Mouse (Mus musculus) WW6 (cell line): Measurements from ENCODE around the gene Prss35.

Experiments
- DNase-seq: peaks from one replicate; pipeline ENCODE4 v3.0.0-alpha.2; 2013; ENCODE audit warnings: low read depth, low spot score

Gene Prss35

DNA sequence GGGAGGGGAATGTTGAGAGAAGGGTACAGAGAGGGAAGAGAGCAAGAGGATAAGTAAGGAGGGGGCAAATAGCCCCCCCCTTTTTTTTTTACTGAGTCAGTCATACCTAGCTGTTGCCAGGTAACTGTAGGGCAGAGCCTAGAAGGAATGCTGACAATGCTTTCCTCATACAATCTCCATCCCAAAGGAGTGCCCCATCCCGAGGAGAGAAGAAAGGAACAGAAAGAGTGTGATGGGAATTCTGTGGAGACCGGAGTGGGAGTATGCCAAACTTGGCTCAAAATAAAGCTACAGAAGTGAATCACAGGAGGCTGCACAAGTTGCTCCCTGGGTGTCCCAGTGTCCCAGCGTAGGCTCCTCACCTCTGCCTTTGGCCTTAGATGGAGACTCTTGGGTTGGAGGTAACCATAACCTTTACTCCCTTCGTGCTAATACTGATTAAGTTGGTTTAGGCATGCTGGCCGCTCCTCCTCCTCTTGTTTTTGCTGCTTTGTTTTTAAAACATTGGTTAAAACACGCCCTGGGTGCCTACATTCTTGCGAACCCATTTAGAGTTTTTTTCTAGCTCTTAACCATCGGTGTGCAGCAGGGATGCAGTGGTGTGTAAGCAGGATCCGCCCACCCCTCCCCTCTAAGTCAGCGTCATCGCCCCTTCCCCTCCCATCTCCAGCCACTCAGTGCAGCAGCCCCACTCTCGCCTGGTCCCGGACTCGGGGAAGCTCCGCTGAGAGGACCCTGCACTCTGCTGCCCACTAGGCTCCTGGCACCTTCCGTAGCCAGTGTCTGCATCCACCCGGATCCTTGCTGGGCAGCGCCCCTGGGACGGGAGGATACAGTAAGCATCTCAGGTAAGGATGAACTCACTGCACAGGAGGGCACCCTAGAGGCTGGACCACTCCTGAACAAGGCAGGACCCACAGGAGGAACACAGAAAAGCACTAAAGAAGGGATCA lies at the start of gene Prss35:
TSS of gene Prss35 (plus strand) at position 691 of the 953 bp plus-strand sequence.
- DNase-seq = no peak

- no peak for DNase-seq
These were observed 49.5 kb upstream of the Prss35 start for GRCm38 (mm10) chr9:86693935-86694334.

DNA sequence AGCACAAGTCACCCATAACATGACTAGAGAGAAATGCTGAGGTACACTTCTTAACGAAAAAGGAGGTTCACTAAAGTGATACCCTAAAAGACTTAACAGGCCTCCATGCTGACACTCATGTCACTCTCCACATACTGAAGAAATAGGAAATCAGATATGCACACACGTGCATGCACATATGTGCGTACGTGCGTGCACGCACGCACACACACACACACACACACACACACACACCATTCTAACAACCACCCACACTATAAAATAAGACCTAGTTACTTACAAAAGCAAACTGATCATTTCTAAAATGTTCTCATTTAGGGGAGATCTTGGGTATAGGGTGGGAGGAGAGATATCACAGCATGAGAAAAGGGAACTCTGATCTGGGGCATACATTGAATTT lies 48.8 kb upstream of the Prss35 start:
- no peak for DNase-seq

GRCm38 (mm10) chr9:86695199-86695817 lies 48.1 kb upstream of the Prss35 start:
- DNase-seq = no peak

- no peak for DNase-seq
These were observed 47.6 kb upstream of the Prss35 start, which contains the start of gene Me1 for GRCm38 (mm10) chr9:86695818-86696261. TSS of gene Me1 (minus strand) at chr9:86695953.

GRCm38 (mm10) chr9:86701264-86701663 lies 42.2 kb upstream of the Prss35 start:
- no peak for DNase-seq

DNA sequence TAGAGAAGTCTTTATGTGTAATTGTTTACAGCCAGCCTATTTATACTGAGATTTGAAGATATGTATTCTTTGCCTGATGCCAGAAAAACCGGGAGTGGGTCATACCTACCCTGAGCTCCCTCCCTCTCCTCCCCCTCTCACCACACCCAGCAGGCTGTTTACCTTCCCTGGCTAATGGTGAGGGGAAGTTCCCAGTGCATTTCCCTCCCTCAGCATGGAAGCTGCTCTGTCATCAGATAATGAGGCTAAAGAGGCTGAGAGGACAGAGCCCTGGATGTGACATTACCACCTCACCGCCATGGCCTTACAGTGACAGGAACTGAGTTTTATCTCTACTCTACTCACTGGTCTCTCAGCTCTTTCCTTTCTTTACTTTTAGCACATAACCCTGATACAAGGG lies 41.6 kb upstream of the Prss35 start:
- DNase-seq = no peak

DNA sequence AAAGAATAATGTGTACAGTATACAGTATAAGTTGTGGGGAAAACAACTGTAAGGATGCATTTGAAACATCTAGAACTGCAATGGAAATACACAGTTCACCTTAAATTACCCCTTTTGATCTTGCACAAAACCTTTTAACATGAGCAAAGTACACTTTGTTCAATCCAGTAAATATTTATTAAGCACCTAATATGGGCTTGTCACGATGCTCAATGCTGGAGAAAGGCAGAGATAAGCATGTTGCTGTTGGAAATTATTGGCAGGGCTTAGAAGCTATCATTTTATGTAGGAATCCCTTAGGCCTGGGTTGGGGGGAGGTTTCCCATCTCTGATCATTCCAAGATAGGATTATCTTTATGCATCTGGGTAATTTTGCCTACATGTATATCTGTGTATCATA lies 36.0 kb upstream of the Prss35 start:
- no peak for DNase-seq

- no peak for DNase-seq
These were observed 34.5 kb upstream of the Prss35 start for GRCm38 (mm10) chr9:86708921-86709320.

GRCm38 (mm10) chr9:86710091-86710634 lies 33.3 kb upstream of the Prss35 start:
- DNase-seq = no peak

- DNase-seq = no peak
These were observed 30.8 kb upstream of the Prss35 start for GRCm38 (mm10) chr9:86712648-86713047.

DNA sequence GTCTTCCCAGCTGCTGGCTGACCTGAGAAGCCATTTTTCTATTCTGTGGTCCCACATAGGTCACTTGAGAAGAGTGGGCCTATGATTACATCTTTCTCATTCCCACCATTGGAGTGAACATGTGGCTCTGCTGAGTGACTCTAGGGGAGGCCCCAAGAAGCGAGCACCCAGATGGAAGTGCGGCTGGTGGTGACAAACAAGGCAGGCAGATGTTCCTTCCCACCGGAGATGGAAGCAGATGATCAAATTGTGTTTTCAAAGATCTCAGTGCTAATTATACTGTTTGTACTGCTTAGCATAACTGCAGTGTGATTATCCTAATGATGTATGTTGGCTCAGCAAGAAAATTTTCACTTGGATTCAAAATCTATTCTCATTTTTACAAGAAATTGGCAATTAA lies 29.4 kb upstream of the Prss35 start:
- DNase-seq = no peak

- no peak for DNase-seq
These were observed 26.9 kb upstream of the Prss35 start for GRCm38 (mm10) chr9:86716540-86716939.

DNA sequence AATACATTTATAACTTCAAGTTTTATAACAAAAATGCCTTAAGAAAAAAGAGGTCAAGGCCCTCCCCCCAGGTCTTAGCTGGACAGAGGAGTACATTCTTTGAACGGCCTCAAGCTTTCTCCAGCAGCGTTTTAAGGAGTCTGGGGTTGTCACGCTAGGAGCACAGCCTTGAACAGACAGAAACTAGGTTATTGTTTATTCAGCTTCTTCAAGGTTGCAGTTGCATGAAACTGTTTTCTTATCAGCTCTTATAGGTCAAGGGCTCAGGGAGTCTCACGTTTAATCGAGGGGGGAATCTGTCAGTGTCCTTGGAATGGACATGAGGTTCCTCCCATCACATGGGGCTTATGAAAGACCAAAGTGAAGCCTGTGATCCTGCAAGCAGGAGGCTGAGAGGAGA lies 26.3 kb upstream of the Prss35 start:
- no peak for DNase-seq

DNA sequence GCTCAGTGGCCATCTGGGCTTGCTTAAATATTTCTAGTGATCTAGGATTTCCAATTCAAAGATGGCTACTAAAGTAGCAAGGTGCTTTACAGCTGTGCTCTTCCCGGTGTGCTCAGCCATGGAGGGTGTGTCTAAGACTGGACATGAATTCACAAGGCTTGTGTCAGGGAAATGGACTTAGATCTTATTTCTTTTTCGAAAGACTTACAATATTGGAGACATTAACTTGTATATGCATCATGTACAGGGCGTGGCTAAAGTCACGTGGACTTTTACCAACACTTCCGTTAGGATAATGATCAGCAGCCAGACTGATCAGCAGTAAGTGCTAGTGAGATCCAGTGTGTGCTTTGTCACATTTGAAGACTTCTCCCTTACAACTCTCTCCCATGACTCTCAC lies 23.2 kb upstream of the Prss35 start:
- DNase-seq = no peak

DNA sequence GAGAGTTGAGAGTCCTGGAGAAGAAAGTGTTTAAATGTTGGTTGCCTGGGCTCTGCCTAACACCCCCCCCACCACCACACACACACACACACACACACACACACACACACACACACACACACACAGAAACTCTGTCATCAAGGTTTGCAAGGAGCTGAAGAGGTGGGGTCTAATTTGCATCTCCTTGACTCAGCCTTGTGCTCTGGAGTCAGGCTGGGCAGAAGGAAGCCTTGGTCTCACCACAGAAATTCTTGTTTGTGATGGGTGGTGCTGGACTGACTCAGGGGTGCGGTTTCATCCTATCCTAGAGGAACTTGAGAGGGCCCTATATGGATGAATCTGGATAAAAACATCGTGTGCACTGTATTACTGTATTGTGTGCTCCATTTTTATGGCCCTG lies 22.7 kb upstream of the Prss35 start:
- DNase-seq = no peak

DNA sequence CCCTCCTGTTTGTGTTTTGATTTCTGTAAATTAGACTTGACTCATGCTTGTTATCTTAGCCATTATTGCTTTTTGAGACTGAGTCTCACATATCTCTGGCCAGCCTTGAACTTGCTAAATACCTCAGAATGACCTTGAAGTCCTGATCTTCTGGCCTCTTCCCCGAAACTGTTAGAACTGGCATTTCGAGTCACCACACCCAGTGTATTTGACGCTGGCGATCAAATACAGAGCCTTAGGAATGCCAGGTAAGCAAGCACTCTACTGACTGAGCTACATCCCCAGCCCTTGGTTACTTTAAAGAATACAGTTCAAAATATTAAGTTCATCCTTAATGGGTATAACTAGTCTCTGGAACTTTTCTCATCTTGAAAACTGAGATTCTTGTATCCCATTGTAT lies 18.4 kb upstream of the Prss35 start:
- DNase-seq = no peak

DNA sequence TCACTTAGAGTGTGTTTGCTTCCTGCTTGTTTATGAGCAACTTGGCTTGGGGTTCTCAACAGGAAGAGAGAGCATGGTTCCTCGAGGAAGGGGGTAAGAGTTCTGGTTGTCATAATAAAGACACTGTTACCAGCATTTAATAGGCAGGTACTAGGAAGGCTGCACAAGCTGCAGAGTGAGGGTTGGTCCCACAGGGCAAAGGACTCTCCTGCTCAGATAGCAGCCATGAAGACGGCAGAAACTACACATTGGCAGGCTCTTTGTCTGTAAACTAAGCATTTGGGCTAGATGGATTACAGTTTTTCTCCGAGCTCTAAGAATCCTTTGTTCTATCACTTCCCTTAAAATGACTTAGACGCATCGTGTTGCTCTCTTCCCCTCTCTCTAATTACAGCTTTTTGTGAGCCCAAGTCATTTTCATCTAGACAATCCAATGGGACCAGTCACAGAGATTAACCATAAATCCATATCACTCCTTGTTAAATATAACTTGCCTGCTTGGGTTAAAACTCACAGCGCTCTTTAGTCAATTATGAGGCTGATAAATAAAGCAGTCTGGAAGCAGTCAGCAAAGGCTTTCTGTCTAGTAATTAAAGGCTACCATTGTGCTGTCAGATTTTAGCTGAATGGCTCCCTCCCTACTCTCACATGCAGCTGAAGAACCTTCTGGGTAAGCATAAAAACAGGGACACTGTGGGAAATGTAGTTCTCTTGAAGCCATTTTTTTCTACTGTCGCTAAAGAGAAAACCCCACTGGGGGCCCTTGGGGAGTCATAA lies 17.7 kb upstream of the Prss35 start:
- no peak for DNase-seq

DNA sequence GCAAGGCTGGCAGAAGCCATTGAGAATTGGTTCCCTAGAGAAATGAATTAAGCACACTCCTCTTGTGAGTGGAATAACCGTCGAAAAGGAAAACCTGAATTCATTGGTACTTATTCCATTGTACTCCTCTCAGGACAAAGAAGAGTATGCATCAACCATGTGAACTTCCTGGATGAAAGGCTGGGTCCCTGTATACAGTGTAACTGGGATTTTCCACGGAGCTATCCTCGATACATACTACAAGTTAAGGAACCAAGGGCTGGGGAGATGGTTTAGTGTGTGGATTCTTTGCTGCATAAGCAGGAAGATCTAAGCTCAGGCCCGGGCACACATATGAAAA lies 17.1 kb upstream of the Prss35 start:
- DNase-seq = no peak

DNA sequence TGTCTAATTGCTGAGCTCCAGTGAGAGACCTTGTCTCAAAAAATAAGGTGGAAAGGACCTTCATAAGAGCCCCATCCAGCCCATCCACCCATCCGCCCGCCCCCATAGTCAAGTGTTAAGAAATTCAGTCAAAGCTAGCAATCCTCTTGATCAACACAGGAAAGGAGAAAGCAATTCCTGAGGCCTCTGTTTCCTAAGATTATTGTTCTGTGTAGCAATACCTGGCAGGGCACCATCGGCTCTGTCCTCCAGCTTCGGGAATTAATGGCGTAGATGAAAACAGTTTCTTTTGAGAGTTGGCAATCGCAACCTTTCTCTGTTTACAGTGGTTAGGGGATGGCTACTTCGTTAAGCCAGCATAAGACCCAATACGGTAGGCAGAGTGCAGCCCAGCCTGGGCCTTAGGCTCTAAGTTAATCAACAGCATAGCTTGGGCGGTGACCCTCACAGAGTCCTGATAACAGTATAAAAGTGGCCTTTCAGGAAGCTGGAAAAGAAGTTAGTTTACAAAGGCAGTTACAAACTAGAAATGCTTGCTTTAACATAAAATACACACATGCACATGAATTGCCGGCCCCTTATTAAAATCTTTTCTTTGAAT lies 15.1 kb upstream of the Prss35 start:
- DNase-seq = no peak

GRCm38 (mm10) chr9:86729084-86729483 lies 14.4 kb upstream of the Prss35 start:
- DNase-seq = no peak

GRCm38 (mm10) chr9:86729811-86730210 lies 13.6 kb upstream of the Prss35 start:
- no peak for DNase-seq
